Mouse (Mus musculus): Measurements from ENCODE around the gene Rxfp4. TPM values are rescaled to one million over a fixed set of nuclear protein-coding genes. Genes with fewer than 3 reads are reported as not detected.
"Not testable (repeated sequence)": the region's sequence is repeated elsewhere in the genome, so short reads cannot be mapped to it uniquely, and the experiment has no call there.

Rxfp4 gene
- total RNA-seq, 1 experiment from 2014 or later = not detected

GRCm38 (mm10) chr3:88618074-88618871 lies 34.7 kb downstream of the Rxfp4 start:
- ATAC-seq (replicated peaks; ENCODE audit: low read depth, poor library complexity, severe bottlenecking) = peak; percentile 15; the same call in 1 of the 2 replicates

- ATAC-seq (replicated peaks; ENCODE audit: low read depth, poor library complexity, severe bottlenecking) = no peak
These were observed 35.9 kb downstream of the Rxfp4 start for GRCm38 (mm10) chr3:88616951-88617500.

GRCm38 (mm10) chr3:88615902-88616391 lies 37.0 kb downstream of the Rxfp4 start:
- ATAC-seq (replicated peaks; ENCODE audit: low read depth, poor library complexity, severe bottlenecking) = no peak

GRCm38 (mm10) chr3:88615117-88615516 lies 37.8 kb downstream of the Rxfp4 start:
- no peak for ATAC-seq (replicated peaks; ENCODE audit: low read depth, poor library complexity, severe bottlenecking)

- ATAC-seq (replicated peaks; ENCODE audit: low read depth, poor library complexity, severe bottlenecking) = no peak
These were observed 38.5 kb downstream of the Rxfp4 start for GRCm38 (mm10) chr3:88614418-88614817.

GRCm38 (mm10) chr3:88609066-88609465 lies 43.9 kb downstream of the Rxfp4 start:
- ATAC-seq (replicated peaks; ENCODE audit: low read depth, poor library complexity, severe bottlenecking) = no peak

GRCm38 (mm10) chr3:88607758-88608138 lies 45.2 kb downstream of the Rxfp4 start:
- no peak; the same call in 1 of the 2 replicates for ATAC-seq (replicated peaks; ENCODE audit: low read depth, poor library complexity, severe bottlenecking)

- peak; percentile 92 for ATAC-seq (replicated peaks; ENCODE audit: low read depth, poor library complexity, severe bottlenecking)
These were observed 45.7 kb downstream of the Rxfp4 start for GRCm38 (mm10) chr3:88607065-88607757.

- ATAC-seq (replicated peaks; ENCODE audit: low read depth, poor library complexity, severe bottlenecking) = not testable (repeated sequence)
These were observed 47.3 kb downstream of the Rxfp4 start, which contains the start of gene Arhgef2 for GRCm38 (mm10) chr3:88605666-88606065. Arhgef2 (plus strand) TSS chr3:88605966.

GRCm38 (mm10) chr3:88604863-88605262 lies 48.1 kb downstream of the Rxfp4 start:
- no peak for ATAC-seq (replicated peaks; ENCODE audit: low read depth, poor library complexity, severe bottlenecking)

- peak; percentile 36 for ATAC-seq (replicated peaks; ENCODE audit: low read depth, poor library complexity, severe bottlenecking)
These were observed 49.2 kb downstream of the Rxfp4 start for GRCm38 (mm10) chr3:88603714-88604161.

GRCm38 (mm10) chr3:88602466-88602865 lies 50.5 kb downstream of the Rxfp4 start:
- ATAC-seq (replicated peaks; ENCODE audit: low read depth, poor library complexity, severe bottlenecking) = no peak

Other genes starting within 250 kb of the Rxfp4 start
- 88.3 and 107 TPM in 2 replicates for gene Pmf1, start 242.8 kb downstream of the Rxfp4 start, total RNA-seq (2017)
- 16.8 and 17.1 TPM in 2 replicates for gene Slc25a44, start 228.0 kb downstream of the Rxfp4 start, total RNA-seq (2017)
- gene Sema4a, start 192.0 kb downstream of the Rxfp4 start, total RNA-seq (2017) = 2.5 and 4.7 TPM in 2 replicates
- gene Lmna, start 143.2 kb downstream of the Rxfp4 start, total RNA-seq (2017) = 19.3 and 25.6 TPM in 2 replicates
- gene Mex3a, start 120.7 kb downstream of the Rxfp4 start, total RNA-seq (2017) = 7.2 and 9.6 TPM in 2 replicates
- gene Rab25, start 104.8 kb downstream of the Rxfp4 start, total RNA-seq (2017) = not detected in 2 replicates
- gene Lamtor2, start 100.1 kb downstream of the Rxfp4 start, total RNA-seq (2017) = 47.2 and 56.0 TPM in 2 replicates
- 47.1 and 48.5 TPM in 2 replicates for gene Ubqln4, start 99.4 kb downstream of the Rxfp4 start, total RNA-seq (2017)
- 144 and 157 TPM in 2 replicates for gene Ssr2, start 77.3 kb downstream of the Rxfp4 start, total RNA-seq (2017)
- gene Arhgef2, start 47.2 kb downstream of the Rxfp4 start, total RNA-seq (2017) = 92.2 and 93.1 TPM in 2 replicates
- gene Khdc4, start 32.7 kb upstream of the Rxfp4 start, total RNA-seq (2017) = 52.6 and 71.2 TPM in 2 replicates
- 15.3 TPM in 2 replicates for gene Rit1, start 63.7 kb upstream of the Rxfp4 start, total RNA-seq (2017)
- gene Syt11, start 122.0 kb upstream of the Rxfp4 start, total RNA-seq (2017) = 0.82 and 1.3 TPM in 2 replicates
- 30.3 and 38.0 TPM in 2 replicates for gene Gon4l, start 182.1 kb upstream of the Rxfp4 start, total RNA-seq (2017)